Mouse (Mus musculus): Measurements from ENCODE around the gene Slc8b1.

Gene Slc8b1

DNA sequence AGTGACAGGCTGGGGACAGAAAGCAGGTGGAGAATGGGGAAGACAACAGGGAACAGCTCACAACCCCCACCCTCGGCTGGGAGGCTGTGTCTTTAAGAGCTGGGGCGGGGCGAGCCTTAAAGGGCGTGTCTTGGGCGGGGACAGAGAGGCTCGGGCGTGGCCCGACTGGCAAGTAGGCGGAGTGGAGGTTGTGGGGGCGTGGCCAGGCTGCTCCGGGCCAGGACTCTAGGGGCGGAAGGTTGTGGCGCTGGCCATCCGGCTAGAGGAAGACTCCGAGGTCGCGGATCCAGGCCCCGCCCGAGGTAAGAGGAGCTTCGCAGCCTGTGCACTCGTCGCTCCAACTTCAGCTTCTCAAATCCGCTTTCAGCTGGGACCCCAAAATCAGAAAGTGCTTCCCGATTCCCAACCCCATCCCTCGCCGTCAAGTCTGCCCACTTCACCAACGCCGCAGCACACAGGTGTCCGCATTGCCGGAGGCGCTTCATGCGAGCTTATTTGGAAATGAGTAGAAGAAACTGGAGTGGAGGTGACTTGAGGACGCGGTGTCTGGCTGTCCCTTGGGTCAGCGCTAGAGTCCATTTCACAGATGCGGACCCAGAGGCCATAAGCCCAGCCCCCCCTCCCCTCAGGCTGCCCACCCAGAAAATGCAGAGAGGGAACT lies at the start of gene Slc8b1:
Gene Slc8b1 (plus strand): TSS at position 187 of the 661 bp plus-strand sequence.
- peak; percentile 99 for DNase-seq (ENCODE audit: low spot score)

GRCm38 (mm10) chr5:120461902-120462301 lies 49.1 kb upstream of the Slc8b1 start:
- peak; percentile 43 for DNase-seq (ENCODE audit: low spot score)

DNA sequence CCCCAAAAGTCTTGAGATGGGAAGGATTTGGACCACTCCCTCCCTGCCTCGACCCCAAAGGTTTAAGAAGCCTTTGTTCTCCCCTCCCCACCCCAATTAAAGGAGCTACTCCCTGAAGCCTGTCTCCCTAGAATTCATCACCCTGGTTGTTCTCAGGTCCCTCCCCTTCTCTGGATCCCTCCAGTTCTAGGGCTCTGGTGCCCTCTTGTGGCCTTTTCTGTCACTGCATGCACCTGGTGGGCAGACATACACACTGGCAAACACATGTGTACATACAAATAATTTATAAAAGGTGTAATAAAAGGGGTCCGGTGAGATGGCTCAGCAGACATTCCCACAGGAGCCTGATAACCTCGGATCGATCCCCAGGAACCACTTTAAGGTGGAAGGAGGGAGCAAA lies 46.6 kb upstream of the Slc8b1 start:
- peak; percentile 72 for DNase-seq (ENCODE audit: low spot score)

DNA sequence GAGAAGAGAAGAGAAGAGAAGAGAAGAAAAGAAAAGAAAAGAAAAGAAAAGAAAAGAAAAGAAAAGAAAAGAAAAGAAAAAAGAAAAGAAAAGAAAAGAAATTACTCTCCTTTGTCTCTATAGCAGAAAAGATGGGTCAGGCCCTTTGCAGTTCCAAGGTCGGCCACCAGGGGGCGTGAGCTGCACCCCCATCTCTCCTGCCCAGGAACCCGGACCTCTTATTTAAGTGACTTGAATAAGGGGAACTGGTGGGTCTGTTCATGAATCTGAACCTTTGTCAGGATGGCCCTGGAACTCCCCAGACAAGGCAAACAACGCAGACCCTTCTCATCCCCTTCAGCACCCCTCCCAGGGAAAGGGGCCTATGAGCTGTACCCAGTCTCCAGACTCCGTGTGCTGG lies 45.9 kb upstream of the Slc8b1 start:
- peak; percentile 84 for DNase-seq (ENCODE audit: low spot score)

DNA sequence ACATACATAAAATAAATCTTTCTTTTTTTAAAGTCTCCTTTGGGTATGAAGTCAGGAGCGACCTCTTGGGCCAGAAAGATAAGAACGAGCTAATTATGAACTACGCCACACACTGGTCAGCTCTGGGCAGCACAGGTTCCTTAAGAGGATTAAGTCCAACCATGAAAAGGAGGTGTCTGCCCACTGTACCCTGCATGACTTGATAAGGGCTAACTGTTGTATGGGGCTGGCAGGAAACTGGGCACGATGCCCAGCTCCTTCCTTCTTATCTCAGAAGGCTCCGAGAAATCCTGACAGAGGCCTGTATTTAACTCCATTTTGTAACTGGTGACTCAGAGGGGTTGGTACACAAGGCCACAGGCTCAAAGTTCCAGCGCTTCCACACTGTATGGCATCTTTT lies 45.1 kb upstream of the Slc8b1 start:
- peak; percentile 84 for DNase-seq (ENCODE audit: low spot score)

DNA sequence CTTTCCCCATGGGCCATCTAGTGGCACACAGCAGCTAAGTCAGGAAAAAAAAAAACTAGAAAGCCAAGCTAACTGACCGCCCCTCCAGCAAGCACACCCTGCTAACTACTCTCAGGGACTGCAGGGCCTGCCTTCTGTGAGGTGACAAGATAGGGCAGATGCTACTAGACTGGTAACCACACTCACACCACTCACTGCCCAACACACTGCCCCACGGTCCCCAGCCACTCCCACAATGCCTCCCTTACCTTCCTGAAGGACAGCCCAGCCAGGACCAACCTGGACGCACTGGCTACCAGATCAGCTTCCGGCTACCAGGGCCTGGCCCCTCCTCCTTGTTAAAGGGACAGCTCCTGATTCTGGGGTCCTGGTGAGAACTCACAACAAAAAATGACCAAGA lies 43.9 kb upstream of the Slc8b1 start:
- peak; percentile 63 for DNase-seq (ENCODE audit: low spot score)

DNA sequence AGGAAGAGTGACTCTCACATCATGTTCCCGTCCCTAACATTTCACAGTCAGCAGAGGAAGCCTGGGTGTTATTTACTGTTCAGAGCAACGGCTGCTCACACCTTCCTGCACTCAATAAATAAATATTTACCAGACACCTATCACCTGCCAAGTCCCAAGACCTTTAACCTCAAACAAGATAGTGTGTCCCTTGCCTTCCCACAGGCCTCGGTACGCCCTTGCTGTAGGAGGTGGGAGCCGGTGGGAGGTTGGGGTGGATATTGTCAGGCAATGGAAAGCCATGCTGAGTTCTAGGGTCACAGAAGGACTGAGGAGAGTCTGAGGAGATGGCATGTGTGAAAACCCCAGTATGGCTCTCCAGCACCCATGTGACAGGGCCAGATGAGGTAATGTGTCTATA lies 42.6 kb upstream of the Slc8b1 start:
- DNase-seq (ENCODE audit: low spot score) = no peak

DNA sequence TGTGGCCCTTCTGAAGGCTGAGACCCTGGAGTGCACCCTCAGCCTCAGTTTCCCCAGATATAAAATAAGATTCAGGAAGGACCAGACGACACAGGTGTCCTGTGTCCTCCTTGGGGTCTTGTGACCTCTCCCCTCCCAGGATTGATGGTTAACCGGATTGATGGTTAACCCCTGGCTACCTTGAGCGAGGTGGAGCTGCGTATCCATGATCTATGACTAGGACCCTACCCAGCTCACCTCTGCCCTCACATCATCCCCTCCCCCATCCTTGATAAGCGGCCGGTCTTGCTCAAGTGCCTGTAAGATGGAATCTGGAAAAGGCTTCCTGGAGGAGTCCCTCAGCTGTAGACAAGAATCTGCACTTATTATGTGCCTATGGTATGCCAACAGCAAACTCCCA lies 42.1 kb upstream of the Slc8b1 start:
- DNase-seq (ENCODE audit: low spot score) = no peak

DNA sequence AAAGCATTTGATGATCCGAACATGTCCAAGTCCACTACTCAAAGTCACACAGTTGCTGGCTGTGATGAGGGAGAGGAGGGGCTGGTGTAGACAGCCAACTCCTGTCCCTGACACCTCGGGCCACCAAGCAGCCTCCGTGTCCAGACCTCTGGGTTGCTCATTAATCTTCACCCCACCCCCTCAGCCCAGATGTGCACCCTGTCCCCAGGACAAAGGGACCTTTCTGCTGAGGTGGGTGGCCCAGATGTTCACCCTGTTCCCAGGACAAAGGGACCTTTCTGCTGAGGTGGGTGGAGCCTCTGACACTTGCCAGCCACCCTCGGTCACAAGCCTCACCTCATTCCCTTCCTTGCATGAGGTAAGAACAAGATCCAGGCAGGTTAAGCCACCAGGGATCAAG lies 39.4 kb upstream of the Slc8b1 start:
- no peak for DNase-seq (ENCODE audit: low spot score)

DNA sequence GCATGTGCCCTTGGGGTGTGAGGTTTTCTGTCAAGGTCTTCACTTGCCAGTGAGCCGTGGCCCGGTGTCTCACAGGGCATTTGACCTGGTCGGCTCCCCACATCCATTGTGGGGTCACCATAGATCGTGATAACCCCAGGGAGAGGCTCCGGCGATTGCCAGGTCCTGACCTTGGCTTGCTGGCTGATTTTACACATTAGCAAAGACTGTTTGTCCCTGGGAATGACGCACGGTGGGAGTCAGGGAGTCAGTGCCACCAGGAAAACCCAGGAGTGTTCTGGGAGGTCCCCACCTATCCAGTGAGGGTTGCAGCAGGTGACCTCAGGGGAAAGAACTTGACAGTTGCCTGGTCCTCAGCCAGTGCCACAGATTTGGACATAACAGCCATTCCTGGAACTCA lies 38.2 kb upstream of the Slc8b1 start, which contains the start of gene Sdsl:
Gene Sdsl (minus strand): TSS at position 41 of the 400 bp plus-strand sequence.
- DNase-seq (ENCODE audit: low spot score) = peak; percentile 41

GRCm38 (mm10) chr5:120473361-120473760 lies 37.6 kb upstream of the Slc8b1 start:
- DNase-seq (ENCODE audit: low spot score) = no peak

DNA sequence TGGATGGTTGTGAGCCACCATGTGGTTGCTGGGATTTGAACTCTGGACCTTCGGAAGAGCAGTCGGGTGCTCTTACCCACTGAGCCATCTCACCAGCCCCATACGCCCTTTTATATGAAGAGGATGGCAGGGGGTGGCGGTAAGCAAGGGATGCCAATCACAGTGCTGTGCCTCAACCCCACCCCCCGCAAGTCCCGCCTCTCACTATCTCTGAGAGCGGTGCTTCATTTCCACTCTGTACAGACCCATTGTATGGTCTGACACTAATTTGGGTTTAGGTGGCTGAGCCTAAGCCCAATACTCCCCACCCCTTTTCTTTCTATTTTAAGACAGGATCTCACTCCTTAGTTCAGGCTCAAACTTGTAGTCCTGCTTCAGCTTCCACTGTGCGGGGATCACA lies 35.1 kb upstream of the Slc8b1 start:
- DNase-seq (ENCODE audit: low spot score) = no peak

DNA sequence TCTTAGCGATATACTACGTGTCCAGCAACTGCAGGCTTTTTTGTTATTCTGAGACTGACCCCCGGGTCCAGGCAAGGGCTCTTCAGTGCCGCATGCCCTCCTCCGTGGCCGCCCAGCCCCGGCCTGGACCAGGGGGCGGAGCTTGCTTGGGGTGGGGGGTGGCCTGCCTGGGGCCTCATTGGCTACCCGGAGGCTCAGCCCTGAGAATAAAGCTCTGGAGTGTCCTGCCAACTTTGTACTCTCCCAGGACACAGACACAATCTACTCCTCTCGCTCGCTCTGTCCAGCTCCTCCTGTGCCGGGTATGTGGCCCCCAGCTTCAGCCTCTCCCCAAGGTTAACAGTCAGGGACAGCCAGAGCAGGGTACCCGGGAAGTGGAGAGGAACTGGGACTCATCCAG lies 34.7 kb upstream of the Slc8b1 start, which contains the start of gene Sds:
Gene Sds (plus strand): TSS at position 231 of the 400 bp plus-strand sequence.
- DNase-seq (ENCODE audit: low spot score) = peak; percentile 66

- DNase-seq (ENCODE audit: low spot score) = no peak
Observed at GRCm38 (mm10) chr5:120477993-120478392, 33.0 kb upstream of the Slc8b1 start.

- no peak for DNase-seq (ENCODE audit: low spot score)
Observed at GRCm38 (mm10) chr5:120479538-120479937, 31.4 kb upstream of the Slc8b1 start.

DNA sequence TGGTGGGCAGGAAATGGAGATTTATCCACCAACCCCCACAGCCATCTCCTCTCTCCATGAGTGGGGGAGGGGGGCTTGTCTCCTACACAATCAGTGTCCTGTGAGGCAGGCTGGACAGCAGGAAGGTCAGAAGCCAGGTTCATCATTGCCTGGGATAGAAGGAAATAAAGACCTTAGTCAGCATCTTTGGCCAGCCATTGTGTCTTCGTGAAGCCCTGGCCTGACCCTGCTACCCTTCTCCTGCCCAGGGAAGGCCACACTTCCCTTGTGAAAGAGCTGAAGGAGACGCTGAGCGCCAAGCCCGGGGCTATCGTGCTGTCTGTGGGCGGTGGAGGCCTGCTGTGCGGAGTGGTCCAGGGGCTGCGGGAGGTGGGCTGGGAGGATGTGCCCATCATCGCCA lies 29.8 kb upstream of the Slc8b1 start:
- no peak for DNase-seq (ENCODE audit: low spot score)

- peak; percentile 67 for DNase-seq (ENCODE audit: low spot score)
Observed at GRCm38 (mm10) chr5:120483399-120483798, 27.6 kb upstream of the Slc8b1 start.

- DNase-seq (ENCODE audit: low spot score) = no peak
Observed at GRCm38 (mm10) chr5:120487844-120488243, 23.1 kb upstream of the Slc8b1 start.

- peak; percentile 77 for DNase-seq (ENCODE audit: low spot score)
Observed at GRCm38 (mm10) chr5:120490679-120491192, 20.2 kb upstream of the Slc8b1 start.

GRCm38 (mm10) chr5:120492437-120492836 lies 18.5 kb upstream of the Slc8b1 start:
- DNase-seq (ENCODE audit: low spot score) = peak; percentile 94

- DNase-seq (ENCODE audit: low spot score) = no peak
Observed at GRCm38 (mm10) chr5:120493440-120493839, 17.5 kb upstream of the Slc8b1 start.

GRCm38 (mm10) chr5:120493873-120494395 lies 17.0 kb upstream of the Slc8b1 start:
- DNase-seq (ENCODE audit: low spot score) = no peak

GRCm38 (mm10) chr5:120495064-120495702 lies 15.8 kb upstream of the Slc8b1 start:
- DNase-seq (ENCODE audit: low spot score) = no peak
